Mouse (Mus musculus) thymus, postnatal 10 days (tissue): Measurements from ENCODE around the gene Kcnmb3.
A peak's percentile ranks its signal among the peaks of the same experiment; 100 is the strongest.

Experiments used
- DNase-seq, 2 experiments: peaks; one replicate each; pipeline ENCODE4 v3.0.0; 2021; ENCODE audit warnings: low spot score in 2 of 2

The Kcnmb3 gene

GRCm38 (mm10) chr3:32495088-32495770 is 3.2 kb upstream of the Kcnmb3 start:
- DNase-seq = no peak

- DNase-seq = peak in 1 of 2 experiments; percentile 34
Observed at GRCm38 (mm10) chr3:32494387-32495087, 2.5 kb upstream of the Kcnmb3 start.

- no peak for DNase-seq
Observed at GRCm38 (mm10) chr3:32490928-32491315, 1.1 kb downstream of the Kcnmb3 start.

GRCm38 (mm10) chr3:32490076-32490927 is 1.7 kb downstream of the Kcnmb3 start:
- DNase-seq = no peak

- no peak for DNase-seq
Observed at GRCm38 (mm10) chr3:32488172-32488571, 3.9 kb downstream of the Kcnmb3 start.

- no peak for DNase-seq
Observed at GRCm38 (mm10) chr3:32486543-32486942, 5.5 kb downstream of the Kcnmb3 start.

- DNase-seq = no peak
Observed at GRCm38 (mm10) chr3:32483035-32483434, 9.0 kb downstream of the Kcnmb3 start.

GRCm38 (mm10) chr3:32479961-32480360 is 12.1 kb downstream of the Kcnmb3 start:
- DNase-seq = no peak

GRCm38 (mm10) chr3:32473184-32473583 is 18.8 kb downstream of the Kcnmb3 start:
- no peak for DNase-seq

GRCm38 (mm10) chr3:32472191-32472900 is 19.7 kb downstream of the Kcnmb3 start:
- no peak for DNase-seq

- no peak for DNase-seq
Observed at GRCm38 (mm10) chr3:32471098-32471497, 20.9 kb downstream of the Kcnmb3 start.

GRCm38 (mm10) chr3:32470449-32470848 is 21.6 kb downstream of the Kcnmb3 start:
- no peak for DNase-seq

- DNase-seq = no peak
Observed at GRCm38 (mm10) chr3:32468411-32468810, 23.6 kb downstream of the Kcnmb3 start.

- DNase-seq = no peak
Observed at GRCm38 (mm10) chr3:32467321-32467720, 24.7 kb downstream of the Kcnmb3 start.

GRCm38 (mm10) chr3:32459777-32460176 is 32.3 kb downstream of the Kcnmb3 start:
- peak; percentile 22 to 29 for DNase-seq

- DNase-seq = no peak
Observed at GRCm38 (mm10) chr3:32454329-32455021, 37.6 kb downstream of the Kcnmb3 start.

- DNase-seq = no peak
Observed at GRCm38 (mm10) chr3:32441710-32442109, 50.3 kb downstream of the Kcnmb3 start.

- no peak for DNase-seq
Observed at GRCm38 (mm10) chr3:32438716-32439115, 53.3 kb downstream of the Kcnmb3 start.

- no peak for DNase-seq
Observed at GRCm38 (mm10) chr3:32437820-32438219, 54.2 kb downstream of the Kcnmb3 start.

- DNase-seq = no peak
Observed at GRCm38 (mm10) chr3:32437297-32437696, 54.7 kb downstream of the Kcnmb3 start.

- no peak for DNase-seq
Observed at GRCm38 (mm10) chr3:32436101-32436500, 55.9 kb downstream of the Kcnmb3 start.
